Mouse (Mus musculus) midbrain, embryonic 10.5 days (tissue): ENCODE results near the gene Arhgap29. TPM values are rescaled to one million over a fixed set of nuclear protein-coding genes. Genes with fewer than 3 reads are reported as not detected.
A peak's percentile ranks its signal among the peaks of the same experiment; 100 is the strongest.

ENCODE experiments used
- DNase-seq: peaks from one replicate; pipeline ENCODE4 v3.0.0-alpha.2; 2017; ENCODE audit warnings: low spot score
- H3K27ac ChIP-seq: fragments of 300-500 bp; sonication (generic); replicated peaks from 2 replicates; pipeline ENCODE4 v1.5.1; 2016; ENCODE audit warnings: mild to moderate bottlenecking
- H3K27me3 ChIP-seq: fragments of 300-500 bp; sonication (generic); 2 replicates; pipeline ENCODE4 v1.6.1; 2016; ENCODE audit warnings: low read depth, mild to moderate bottlenecking; ENCODE audit not compliant: poor library complexity, severe bottlenecking
- H3K36me3 ChIP-seq: fragments of 300-500 bp; sonication (generic); 2 replicates; pipeline ENCODE4 v1.6.1; 2016; ENCODE audit warnings: mild to moderate bottlenecking, moderate library complexity
- H3K4me1 ChIP-seq: fragments of 300-500 bp; sonication (generic); 2 replicates; pipeline ENCODE4 v1.6.1; 2016
- H3K4me3 ChIP-seq: fragments of 300-500 bp; sonication (generic); 2 replicates; pipeline ENCODE4 v1.5.1; 2016; ENCODE audit warnings: mild to moderate bottlenecking, moderate library complexity
- H3K9me3 ChIP-seq: fragments of 300-500 bp; sonication (generic); replicated peaks from 2 replicates; pipeline ENCODE4 v1.6.1; 2016; ENCODE audit warnings: mild to moderate bottlenecking
- WGBS: fragments of 180-500 bp; shearing (Covaris S2); methylation state at CpG from one replicate; pipeline ENCODE4 v1.1.7; 2016; 5-methylcytosine and 5-hydroxymethylcytosine counted together
- polyA plus RNA-seq: library from polyadenylated mRNA; unstranded; fragments of >200 nt; fragmentation: Nextera tagmentation; extraction: Ambion mirVana; gene quantifications from 2 replicates; pipeline ENCODE4 v1.2.1, GENCODE M21; 2016

Arhgap29 gene
- polyA plus RNA-seq: 27.0 and 29.3 TPM in 2 replicates

DNA sequence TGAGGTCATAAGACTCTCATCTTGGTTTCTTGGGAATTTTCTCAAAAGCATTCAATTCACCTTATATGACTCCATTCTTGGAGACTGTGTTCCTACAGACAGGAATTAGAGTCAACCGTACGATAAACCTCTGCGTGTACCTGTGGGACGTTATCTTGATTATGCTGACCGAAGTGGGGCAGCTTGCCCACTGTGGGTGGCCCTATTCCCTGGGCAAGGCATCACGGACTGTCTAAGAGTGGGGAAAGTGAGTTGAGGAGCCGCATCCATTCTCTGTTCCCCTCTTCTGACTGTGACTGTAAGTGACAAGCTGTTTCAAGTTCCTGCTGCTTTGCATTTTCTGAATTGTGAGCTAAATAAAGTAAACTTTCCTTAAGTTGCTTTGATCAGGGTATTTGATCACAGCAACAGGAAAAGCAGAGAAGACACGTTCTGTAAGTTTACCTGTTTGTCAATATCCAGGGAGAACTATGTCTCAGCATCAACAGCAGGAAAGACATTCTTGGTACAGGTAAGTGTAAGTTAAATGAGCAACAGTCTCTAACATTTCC lies at the start of gene Arhgap29:
Gene Arhgap29, plus strand, starts transcription at position 501 of the 551 bp plus-strand sequence.
- H3K4me3 ChIP-seq: peak within 1 kb of the TSS; percentile 73
- no peak for DNase-seq
- peaks cover 11% of the 10 kb centered on the region for H3K4me1 ChIP-seq
- no peaks in the 10 kb centered on the region for H3K36me3 ChIP-seq
- peaks cover 43% of the 10 kb centered on the region for H3K27me3 ChIP-seq
- H3K27ac ChIP-seq: peak within 1 kb of the TSS; percentile 83
- WGBS: 93% methylated on average over 8 of the region's 8 CpGs
- H3K9me3 ChIP-seq: no peaks in the 10 kb centered on the region; the same call in 1 of the 2 replicates

DNA sequence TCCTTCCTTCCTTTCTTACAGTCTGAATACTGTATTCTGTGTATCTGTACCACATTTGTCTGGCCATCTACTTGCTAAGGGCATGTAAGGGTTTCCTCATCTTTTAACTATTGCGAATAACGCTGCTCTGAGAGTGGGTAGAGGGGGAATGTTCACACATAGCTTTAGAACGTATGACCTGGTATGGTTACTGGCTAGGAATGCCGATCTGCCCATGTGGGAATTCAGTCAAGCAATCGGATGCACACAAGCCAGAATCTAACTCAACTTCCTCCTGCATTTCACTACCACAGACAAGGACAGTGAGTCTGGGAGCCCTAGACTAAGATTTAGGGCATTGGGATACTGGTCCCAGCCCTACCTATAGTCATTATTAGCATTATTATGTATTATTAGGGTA lies 49.6 kb upstream of the Arhgap29 start:
- Histone ChIP-seq H3K9me3 (no peaks in the 10 kb centered on the region), H3K4me3 (no peak overlapping the region), H3K27ac (no peak overlapping the region), H3K27me3 (peaks cover 6% of the 10 kb centered on the region; the same call in 1 of the 2 replicates), H3K36me3 (no peaks in the 10 kb centered on the region), H3K4me1 (no peaks in the 10 kb centered on the region)
- WGBS: 87% methylated on average over 5 of the region's 5 CpGs
- no peak for DNase-seq

DNA sequence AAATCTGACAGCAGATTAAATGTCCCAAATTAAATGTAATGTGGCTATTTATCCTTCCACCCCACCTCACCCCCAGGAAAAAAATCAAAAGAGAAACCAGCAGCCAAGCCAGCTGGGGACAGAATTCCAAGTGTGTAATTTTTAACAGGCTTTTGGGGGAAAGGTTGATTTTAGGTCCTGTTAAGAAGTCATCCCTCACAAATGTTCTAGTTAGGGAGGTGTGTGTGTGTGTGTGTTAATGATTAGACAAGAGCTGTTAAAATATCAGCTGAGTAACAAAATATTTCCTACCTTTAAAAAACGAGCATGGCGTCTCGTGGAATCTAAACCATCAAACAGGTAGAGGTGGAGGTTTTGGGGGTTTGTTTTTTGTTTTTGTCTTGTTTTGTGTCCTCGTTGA lies 49.1 kb upstream of the Arhgap29 start:
- Histone ChIP-seq H3K4me3 (no peak overlapping the region), H3K9me3 (no peaks in the 10 kb centered on the region)
- WGBS: 85% methylated on average over 4 of the region's 4 CpGs

DNA sequence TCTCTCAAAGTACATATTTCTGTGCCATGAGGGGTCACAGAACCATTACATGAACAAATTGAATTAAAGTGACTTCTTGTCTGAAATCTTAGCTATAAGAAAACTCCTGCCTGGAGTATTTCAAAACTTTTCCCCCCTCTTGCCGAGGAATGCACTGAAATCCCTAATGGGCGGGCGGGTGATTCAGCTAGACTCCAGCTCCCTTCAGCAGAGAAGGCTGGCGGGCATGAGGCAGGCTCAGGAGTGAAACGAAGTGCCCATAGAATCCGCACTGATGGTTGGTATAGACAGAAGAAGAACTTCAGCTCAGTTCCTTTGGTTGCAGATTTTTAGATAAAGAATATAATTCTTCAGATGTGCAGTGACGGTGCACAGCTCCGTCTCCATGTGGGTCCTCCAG lies 48.6 kb upstream of the Arhgap29 start:
- WGBS: 71% methylated on average over 8 of the region's 8 CpGs
- DNase-seq: no peak
- H3K4me1 ChIP-seq: no peaks in the 10 kb centered on the region
- H3K27me3 ChIP-seq: peaks cover 6% of the 10 kb centered on the region; the same call in 1 of the 2 replicates
- no peaks in the 10 kb centered on the region for H3K36me3 ChIP-seq
- H3K27ac ChIP-seq: no peak overlapping the region
- H3K4me3 ChIP-seq: no peak overlapping the region
- no peaks in the 10 kb centered on the region for H3K9me3 ChIP-seq

More for the DNA sequence above, 49.1 kb upstream of the Arhgap29 start:
- no peaks in the 10 kb centered on the region for H3K4me1 ChIP-seq
- peaks cover 6% of the 10 kb centered on the region; the same call in 1 of the 2 replicates for H3K27me3 ChIP-seq
- DNase-seq: no peak
- H3K27ac ChIP-seq: no peak overlapping the region
- no peaks in the 10 kb centered on the region for H3K36me3 ChIP-seq

GRCm38 (mm10) chr3:121904476-121904875 lies 47.9 kb upstream of the Arhgap29 start:
- H3K27me3 ChIP-seq: peaks cover 6% of the 10 kb centered on the region; the same call in 1 of the 2 replicates
- H3K4me1 ChIP-seq: no peaks in the 10 kb centered on the region

DNA sequence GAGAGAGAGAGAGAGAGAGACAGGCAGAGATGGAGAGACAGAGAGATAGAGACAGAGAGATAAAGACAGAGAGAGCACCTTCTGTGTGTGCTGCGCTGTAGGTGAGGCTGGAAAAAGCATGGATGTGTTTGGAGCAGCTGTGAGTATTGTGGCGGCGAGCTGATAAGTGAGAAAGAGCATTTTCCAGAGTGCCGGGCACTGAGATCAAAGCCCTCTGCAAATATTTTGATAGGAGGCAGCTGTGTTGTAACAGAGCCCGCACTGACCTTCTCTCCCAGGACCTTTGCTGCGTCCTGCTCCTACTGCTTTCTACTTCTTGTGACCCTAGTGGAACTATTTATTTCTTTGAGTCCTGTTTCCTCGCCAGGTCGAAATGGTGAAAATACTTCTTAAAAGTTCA lies 45.7 kb upstream of the Arhgap29 start:
- no peak for DNase-seq

More at GRCm38 (mm10) chr3:121904476-121904875, 47.9 kb upstream of the Arhgap29 start:
- H3K4me3 ChIP-seq: no peak overlapping the region
- no peak overlapping the region for H3K27ac ChIP-seq
- 88% methylated on average over 2 of the region's 2 CpGs for WGBS
- H3K9me3 ChIP-seq: no peaks in the 10 kb centered on the region
- no peak for DNase-seq
- no peaks in the 10 kb centered on the region for H3K36me3 ChIP-seq

GRCm38 (mm10) chr3:121909155-121909554 lies 43.2 kb upstream of the Arhgap29 start:
- peaks cover 6% of the 10 kb centered on the region; the same call in 1 of the 2 replicates for H3K27me3 ChIP-seq
- no peaks in the 10 kb centered on the region for H3K36me3 ChIP-seq
- no peaks in the 10 kb centered on the region for H3K9me3 ChIP-seq
- WGBS: 75% methylated on average over 3 of the region's 3 CpGs
- no peak overlapping the region for H3K27ac ChIP-seq
- no peak overlapping the region for H3K4me3 ChIP-seq
- no peak for DNase-seq
- H3K4me1 ChIP-seq: no peaks in the 10 kb centered on the region

More for the DNA sequence above, 45.7 kb upstream of the Arhgap29 start:
- H3K4me1 ChIP-seq: no peaks in the 10 kb centered on the region
- peaks cover 6% of the 10 kb centered on the region; the same call in 1 of the 2 replicates for H3K27me3 ChIP-seq
- H3K4me3 ChIP-seq: no peak overlapping the region
- no peak overlapping the region for H3K27ac ChIP-seq
- 62% methylated on average over 8 of the region's 8 CpGs for WGBS
- H3K9me3 ChIP-seq: no peaks in the 10 kb centered on the region
- no peaks in the 10 kb centered on the region for H3K36me3 ChIP-seq

GRCm38 (mm10) chr3:121913476-121913875 lies 38.9 kb upstream of the Arhgap29 start:
- no peak overlapping the region for H3K27ac ChIP-seq
- peaks cover 10% of the 10 kb centered on the region for H3K4me1 ChIP-seq
- no peaks in the 10 kb centered on the region for H3K9me3 ChIP-seq
- H3K36me3 ChIP-seq: no peaks in the 10 kb centered on the region
- DNase-seq: no peak
- no peaks in the 10 kb centered on the region for H3K27me3 ChIP-seq
- no peak overlapping the region for H3K4me3 ChIP-seq
- 83% methylated on average over 5 of the region's 5 CpGs for WGBS

- Histone ChIP-seq H3K36me3 (no peaks in the 10 kb centered on the region), H3K27me3 (no peaks in the 10 kb centered on the region), H3K9me3 (no peaks in the 10 kb centered on the region), H3K27ac (peak overlapping the region; percentile 59; the same call in 1 of the 2 replicates), H3K4me1 (peaks cover 10% of the 10 kb centered on the region), H3K4me3 (no peak overlapping the region)
- 64% methylated on average over 13 of the region's 13 CpGs for WGBS
- DNase-seq: no peak
These were observed 37.7 kb upstream of the Arhgap29 start for GRCm38 (mm10) chr3:121914459-121915185.

- H3K27me3 ChIP-seq: no peaks in the 10 kb centered on the region
- no peak overlapping the region for H3K4me3 ChIP-seq
- H3K4me1 ChIP-seq: peaks cover 10% of the 10 kb centered on the region
- no peak for DNase-seq
- H3K27ac ChIP-seq: no peak overlapping the region
- H3K9me3 ChIP-seq: no peaks in the 10 kb centered on the region
- no peaks in the 10 kb centered on the region for H3K36me3 ChIP-seq
- 87% methylated on average over 6 of the region's 6 CpGs for WGBS
These were observed 37.1 kb upstream of the Arhgap29 start for GRCm38 (mm10) chr3:121915191-121915590.

DNA sequence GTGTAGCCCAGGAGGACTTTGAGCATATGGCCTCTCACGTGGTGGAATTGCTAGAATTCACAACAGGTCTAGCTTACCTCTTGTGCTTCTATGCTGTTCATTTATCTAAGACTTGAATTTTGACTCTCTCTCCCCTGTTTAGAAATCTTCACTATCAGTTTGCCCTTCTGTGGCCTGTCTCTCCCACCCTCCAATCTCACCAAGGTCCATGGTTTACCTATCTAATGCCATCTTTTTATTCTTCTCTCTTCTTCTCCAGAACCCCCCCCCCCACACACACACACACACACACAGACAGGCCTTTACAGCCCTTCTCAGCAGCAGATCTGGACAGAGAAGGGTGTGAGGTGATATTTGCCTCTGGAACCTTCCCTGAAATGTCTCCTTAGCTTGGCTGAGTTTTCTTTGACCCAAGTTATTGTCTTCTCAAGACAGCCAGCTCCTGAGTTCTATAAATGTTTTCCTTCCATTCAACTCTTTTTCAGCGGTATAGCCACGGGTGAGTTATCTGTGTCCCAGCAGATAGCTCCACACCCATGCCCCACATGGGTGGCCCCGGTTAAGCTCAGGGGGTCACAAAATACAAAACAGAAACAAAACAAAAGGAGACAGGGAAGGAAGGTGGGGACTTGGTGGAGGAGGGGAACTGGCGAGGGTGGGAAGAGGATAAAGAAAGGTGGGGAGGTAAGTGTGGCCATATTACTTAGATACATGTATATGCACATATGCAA lies 35.4 kb upstream of the Arhgap29 start:
- peaks cover 10% of the 10 kb centered on the region for H3K4me1 ChIP-seq
- H3K27ac ChIP-seq: no peak overlapping the region
- no peak for DNase-seq
- 84% methylated on average over 5 of the region's 5 CpGs for WGBS
- no peaks in the 10 kb centered on the region for H3K27me3 ChIP-seq
- no peaks in the 10 kb centered on the region for H3K36me3 ChIP-seq
- no peak overlapping the region for H3K4me3 ChIP-seq
- no peaks in the 10 kb centered on the region for H3K9me3 ChIP-seq

DNA sequence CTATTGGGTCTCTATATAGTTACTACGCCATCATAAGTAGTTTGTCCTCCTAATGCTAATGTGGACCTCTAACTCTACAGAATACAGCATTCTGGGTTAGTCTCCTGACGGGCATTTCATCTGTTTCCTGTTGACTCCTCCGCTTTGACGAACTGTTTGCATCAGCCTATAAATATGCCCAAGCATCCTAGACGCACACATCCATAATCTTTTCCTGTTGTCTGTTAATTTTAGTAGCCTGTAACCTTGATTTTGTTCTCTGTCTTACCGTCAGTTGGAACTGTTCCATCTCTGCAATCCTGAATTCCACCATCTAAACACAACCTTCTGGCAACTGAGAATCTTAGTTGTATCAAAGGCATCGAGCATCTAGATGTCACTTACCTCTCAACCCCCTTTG lies 34.7 kb upstream of the Arhgap29 start:
- Histone ChIP-seq H3K27me3 (no peaks in the 10 kb centered on the region), H3K4me3 (no peak overlapping the region), H3K4me1 (peaks cover 10% of the 10 kb centered on the region), H3K36me3 (no peaks in the 10 kb centered on the region), H3K9me3 (no peaks in the 10 kb centered on the region), H3K27ac (no peak overlapping the region)
- no peak for DNase-seq
- WGBS: 90% methylated on average over 7 of the region's 7 CpGs
